Mouse (Mus musculus) liver, embryonic 16.5 days (tissue): Measurements from ENCODE around the gene Olfr183. TPM values are rescaled to one million over a fixed set of nuclear protein-coding genes. Genes with fewer than 3 reads are reported as not detected.
"Not testable (repeated sequence)": the region's sequence is repeated elsewhere in the genome, so short reads cannot be mapped to it uniquely, and the experiment has no call there.

Experiments used
- ATAC-seq: fragments of 200-750 bp; cut with Nextera tagmentation; 2 replicates; pipeline ENCODE4 v1.8.0; 2017; ENCODE audit warnings: low read depth, mild to moderate bottlenecking, moderate number of reproducible peaks, moderate library complexity
- H3K27ac ChIP-seq: fragments of 300-500 bp; sonication (generic); 2 replicates; pipeline ENCODE4 v1.5.1; 2014; ENCODE audit warnings: mild to moderate bottlenecking, low read length
- H3K27me3 ChIP-seq: fragments of 300-500 bp; sonication (generic); 2 replicates; pipeline ENCODE4 v1.6.1; 2014; ENCODE audit warnings: low read depth, low read length, mixed read lengths; ENCODE audit not compliant: control insufficient read depth, insufficient read depth
- H3K36me3 ChIP-seq: fragments of 300-500 bp; sonication (generic); 2 replicates; pipeline ENCODE4 v1.6.1; 2014; ENCODE audit warnings: mild to moderate bottlenecking; ENCODE audit not compliant: control insufficient read depth, insufficient read depth
- H3K4me1 ChIP-seq: fragments of 300-500 bp; sonication (generic); 2 replicates; pipeline ENCODE4 v1.6.1; 2014; ENCODE audit warnings: low read depth, low read length, mixed read lengths; ENCODE audit not compliant: control insufficient read depth
- H3K4me2 ChIP-seq: fragments of 300-500 bp; sonication (generic); 2 replicates; pipeline ENCODE4 v1.6.1; 2014; ENCODE audit warnings: low read depth, low read length, mixed read lengths
- H3K4me3 ChIP-seq: fragments of 300-500 bp; sonication (generic); 2 replicates; pipeline ENCODE4 v1.5.1; 2014; ENCODE audit warnings: low read depth, mild to moderate bottlenecking, low read length
- H3K9ac ChIP-seq: fragments of 300-500 bp; sonication (generic); 2 replicates; pipeline ENCODE4 v1.6.1; 2014; ENCODE audit warnings: low read depth, low read length
- H3K9me3 ChIP-seq: fragments of 300-500 bp; sonication (generic); replicated peaks from 2 replicates; pipeline ENCODE4 v1.6.1; 2016; ENCODE audit warnings: low read length; ENCODE audit not compliant: control insufficient read depth
- WGBS: fragments of 180-500 bp; shearing (Covaris S2); extraction: QIAGEN DNeasy Blood & Tissue Kit; methylation state at CpG from one replicate; pipeline ENCODE4 v1.1.7; 2014; ENCODE audit not compliant: insufficient replicate concordance; 5-methylcytosine and 5-hydroxymethylcytosine counted together
- polyA plus RNA-seq: library from polyadenylated mRNA; unstranded; fragments of >200 nt; fragmentation: Nextera tagmentation; extraction: Ambion mirVana; gene quantifications from 2 replicates; pipeline ENCODE4 v1.2.1, GENCODE M21; 2015

The Olfr183 gene
- polyA plus RNA-seq, result not detected in 2 replicates

GRCm38 (mm10) chr16:58995057-58995456 lies at the start of gene Olfr183:
Gene Olfr183 (plus strand): TSS chr16:58995357.
- no peaks in the 10 kb centered on the region for H3K36me3 ChIP-seq
- H3K9ac ChIP-seq, result no peak within 1 kb of the TSS
- no peak within 1 kb of the TSS for H3K4me3 ChIP-seq
- no peak within 1 kb of the TSS for H3K27ac ChIP-seq
- ATAC-seq, result no peak
- 49% methylated on average over 2 of the region's 2 CpGs for WGBS
- H3K4me2 ChIP-seq, result no peak within 1 kb of the TSS
- H3K4me1 ChIP-seq, result no peaks in the 10 kb centered on the region
- H3K27me3 ChIP-seq, result no peaks in the 10 kb centered on the region
- no peaks in the 10 kb centered on the region for H3K9me3 ChIP-seq

GRCm38 (mm10) chr16:59007146-59007545 lies 12.0 kb downstream of the Olfr183 start:
- Histone ChIP-seq H3K4me2 (no peak overlapping the region), H3K4me3 (no peak overlapping the region), H3K9me3 (no peaks in the 10 kb centered on the region), H3K9ac (no peak overlapping the region), H3K36me3 (no peaks in the 10 kb centered on the region), H3K27ac (no peak overlapping the region), H3K4me1 (no peaks in the 10 kb centered on the region), H3K27me3 (no peaks in the 10 kb centered on the region)
- no peak for ATAC-seq

GRCm38 (mm10) chr16:59013357-59014018 lies 18.3 kb downstream of the Olfr183 start:
- no peaks in the 10 kb centered on the region for H3K36me3 ChIP-seq
- no peaks in the 10 kb centered on the region for H3K27me3 ChIP-seq
- no peak overlapping the region for H3K9ac ChIP-seq
- no peak overlapping the region for H3K27ac ChIP-seq
- H3K4me1 ChIP-seq, result no peaks in the 10 kb centered on the region
- WGBS, result 35% methylated on average over 2 of the region's 2 CpGs
- no peaks in the 10 kb centered on the region for H3K9me3 ChIP-seq
- H3K4me3 ChIP-seq, result no peak overlapping the region
- ATAC-seq, result no peak
- no peak overlapping the region for H3K4me2 ChIP-seq

- 66% methylated on average over 4 of the region's 4 CpGs for WGBS
- Histone ChIP-seq H3K9me3 (no peaks in the 10 kb centered on the region), H3K9ac (no peak within 1 kb of the TSS), H3K4me3 (no peak within 1 kb of the TSS), H3K36me3 (no peaks in the 10 kb centered on the region), H3K27ac (no peak within 1 kb of the TSS), H3K4me2 (no peak within 1 kb of the TSS), H3K4me1 (no peaks in the 10 kb centered on the region), H3K27me3 (no peaks in the 10 kb centered on the region)
- no peak for ATAC-seq
Measured at GRCm38 (mm10) chr16:59030191-59030590, 35.0 kb downstream of the Olfr183 start, which contains the start of gene Olfr186. Gene Olfr186 (minus strand): TSS chr16:59030291.

GRCm38 (mm10) chr16:59039710-59040109 lies 44.6 kb downstream of the Olfr183 start, which contains the start of gene Olfr187:
Gene Olfr187 (minus strand): TSS chr16:59039767.
- H3K9ac ChIP-seq, result no peak within 1 kb of the TSS
- 71% methylated on average over 7 of the region's 7 CpGs for WGBS
- no peaks in the 10 kb centered on the region for H3K27me3 ChIP-seq
- no peak within 1 kb of the TSS for H3K4me3 ChIP-seq
- no peak within 1 kb of the TSS for H3K4me2 ChIP-seq
- H3K36me3 ChIP-seq, result no peaks in the 10 kb centered on the region
- H3K9me3 ChIP-seq, result no peaks in the 10 kb centered on the region
- ATAC-seq, result no peak
- no peaks in the 10 kb centered on the region for H3K4me1 ChIP-seq
- no peak within 1 kb of the TSS for H3K27ac ChIP-seq

- Histone ChIP-seq H3K4me1 (no peaks in the 10 kb centered on the region), H3K4me2 (no peak overlapping the region), H3K4me3 (no peak overlapping the region), H3K27me3 (no peaks in the 10 kb centered on the region), H3K36me3 (no peaks in the 10 kb centered on the region), H3K27ac (no peak overlapping the region), H3K9ac (no peak overlapping the region), H3K9me3 (no peaks in the 10 kb centered on the region)
- ATAC-seq, result no peak
- 48% methylated on average over 3 of the region's 3 CpGs for WGBS
Measured at GRCm38 (mm10) chr16:59045835-59046234, 50.7 kb downstream of the Olfr183 start.

- H3K4me2 ChIP-seq, result no peak overlapping the region
- no peaks in the 10 kb centered on the region for H3K36me3 ChIP-seq
- WGBS, result 50% methylated on average over 4 of the region's 4 CpGs
- H3K4me1 ChIP-seq, result no peaks in the 10 kb centered on the region
- H3K27ac ChIP-seq, result no peak overlapping the region
- H3K27me3 ChIP-seq, result no peaks in the 10 kb centered on the region
- no peak for ATAC-seq
- H3K9ac ChIP-seq, result no peak overlapping the region
- H3K4me3 ChIP-seq, result no peak overlapping the region
- no peaks in the 10 kb centered on the region for H3K9me3 ChIP-seq
Measured at GRCm38 (mm10) chr16:59047579-59047978, 52.4 kb downstream of the Olfr183 start.

- 48% methylated on average over 1 of the region's 1 CpGs for WGBS
- no peak for ATAC-seq
- Histone ChIP-seq H3K27ac (no peak overlapping the region), H3K9ac (no peak overlapping the region), H3K4me2 (no peak overlapping the region), H3K27me3 (no peaks in the 10 kb centered on the region), H3K36me3 (no peaks in the 10 kb centered on the region), H3K4me1 (no peaks in the 10 kb centered on the region), H3K9me3 (no peaks in the 10 kb centered on the region), H3K4me3 (no peak overlapping the region)
Measured at GRCm38 (mm10) chr16:59048860-59049259, 53.7 kb downstream of the Olfr183 start.

GRCm38 (mm10) chr16:59049286-59049685 lies 54.1 kb downstream of the Olfr183 start:
- not testable (repeated sequence) for H3K27me3 ChIP-seq, H3K9ac ChIP-seq, H3K9me3 ChIP-seq, H3K4me3 ChIP-seq, H3K4me2 ChIP-seq, H3K4me1 ChIP-seq, H3K36me3 ChIP-seq, H3K27ac ChIP-seq, ATAC-seq
- WGBS, result 69% methylated on average over 2 of the region's 2 CpGs
